Mouse (Mus musculus) intestine, embryonic 15.5 days (tissue): Measurements from ENCODE around the gene Zfp839. TPM values are rescaled to one million over a fixed set of nuclear protein-coding genes. Genes with fewer than 3 reads are reported as not detected.
A peak's percentile ranks its signal among the peaks of the same experiment; 100 is the strongest.

Experiments
- ATAC-seq: fragments of 200-750 bp; cut with Nextera tagmentation; 2 replicates; pipeline ENCODE4 v1.8.0; 2017; ENCODE audit warnings: moderate TSS enrichment, moderate library complexity
- H3K27ac ChIP-seq: fragments of 300-500 bp; sonication (generic); 2 replicates; pipeline ENCODE4 v1.5.1; 2015; ENCODE audit warnings: mild to moderate bottlenecking, inconsistent platforms
- H3K27me3 ChIP-seq: fragments of 300-500 bp; sonication (generic); replicated peaks from 2 replicates; pipeline ENCODE4 v1.6.1; 2015; ENCODE audit warnings: inconsistent platforms
- H3K36me3 ChIP-seq: fragments of 300-500 bp; sonication (generic); 2 replicates; pipeline ENCODE4 v1.6.1; 2015; ENCODE audit warnings: inconsistent platforms
- H3K4me1 ChIP-seq: fragments of 300-500 bp; sonication (generic); replicated peaks from 2 replicates; pipeline ENCODE4 v1.6.1; 2015; ENCODE audit warnings: inconsistent platforms
- H3K4me2 ChIP-seq: fragments of 300-500 bp; sonication (generic); replicated peaks from 2 replicates; pipeline ENCODE4 v1.6.1; 2015; ENCODE audit warnings: mild to moderate bottlenecking, inconsistent platforms
- H3K4me3 ChIP-seq: fragments of 300-500 bp; sonication (generic); replicated peaks from 2 replicates; pipeline ENCODE4 v1.5.1; 2015; ENCODE audit warnings: inconsistent platforms
- H3K9ac ChIP-seq: fragments of 300-500 bp; sonication (generic); 2 replicates; pipeline ENCODE4 v1.6.1; 2015; ENCODE audit warnings: inconsistent platforms
- H3K9me3 ChIP-seq: fragments of 300-500 bp; sonication (generic); 2 replicates; pipeline ENCODE4 v1.6.1; 2016; ENCODE audit warnings: inconsistent platforms
- WGBS: fragments of 180-500 bp; shearing (Covaris S2); methylation state at CpG from one replicate; pipeline ENCODE4 v1.1.7; 2015; 5-methylcytosine and 5-hydroxymethylcytosine counted together
- polyA plus RNA-seq: library from polyadenylated mRNA; unstranded; fragments of >200 nt; fragmentation: Nextera tagmentation; extraction: Ambion mirVana; gene quantifications from 2 replicates; pipeline ENCODE4 v1.2.1, GENCODE M21; 2015

Gene Zfp839
- polyA plus RNA-seq, 1 experiment from 2014 or later = 4.5 TPM

DNA sequence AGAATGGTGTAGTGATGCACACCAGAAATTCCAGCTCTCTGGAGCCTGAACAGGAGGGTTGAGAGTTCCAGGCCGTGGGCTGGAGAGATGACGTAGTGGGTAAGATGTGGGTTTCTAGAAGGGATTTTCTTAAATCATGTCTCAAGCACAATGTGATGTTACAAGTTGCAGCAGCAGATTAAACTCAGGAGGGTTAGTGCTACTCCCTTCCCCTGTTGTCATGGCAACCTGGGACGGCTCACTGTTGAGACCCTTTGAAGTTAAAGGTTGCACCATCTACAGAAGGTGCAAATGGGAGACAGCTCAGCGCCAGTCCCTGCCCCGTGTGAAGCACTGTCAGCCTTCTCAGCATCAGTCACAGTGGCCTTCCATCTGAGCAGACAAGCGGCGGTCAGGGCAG is 11.2 kb downstream of the Zfp839 start:
- no peak overlapping the region for H3K4me2 ChIP-seq
- peaks cover 21% of the 10 kb centered on the region; the same call in 1 of the 2 replicates for H3K36me3 ChIP-seq
- no peaks in the 10 kb centered on the region for H3K9me3 ChIP-seq
- no peak for ATAC-seq
- H3K4me3 ChIP-seq = no peak overlapping the region
- no peaks in the 10 kb centered on the region for H3K4me1 ChIP-seq
- no peak overlapping the region for H3K27ac ChIP-seq
- 48% methylated on average over 7 of the region's 7 CpGs for WGBS
- H3K27me3 ChIP-seq = no peaks in the 10 kb centered on the region
- no peak overlapping the region for H3K9ac ChIP-seq

GRCm38 (mm10) chr12:110864008-110864407 is 14.0 kb downstream of the Zfp839 start:
- H3K27me3 ChIP-seq = no peaks in the 10 kb centered on the region
- ATAC-seq = no peak
- H3K4me3 ChIP-seq = no peak overlapping the region
- no peak overlapping the region for H3K27ac ChIP-seq
- H3K36me3 ChIP-seq = peaks cover 33% of the 10 kb centered on the region
- no peak overlapping the region for H3K4me2 ChIP-seq
- H3K4me1 ChIP-seq = no peaks in the 10 kb centered on the region
- no peaks in the 10 kb centered on the region for H3K9me3 ChIP-seq
- 93% methylated on average over 6 of the region's 6 CpGs for WGBS
- no peak overlapping the region for H3K9ac ChIP-seq

DNA sequence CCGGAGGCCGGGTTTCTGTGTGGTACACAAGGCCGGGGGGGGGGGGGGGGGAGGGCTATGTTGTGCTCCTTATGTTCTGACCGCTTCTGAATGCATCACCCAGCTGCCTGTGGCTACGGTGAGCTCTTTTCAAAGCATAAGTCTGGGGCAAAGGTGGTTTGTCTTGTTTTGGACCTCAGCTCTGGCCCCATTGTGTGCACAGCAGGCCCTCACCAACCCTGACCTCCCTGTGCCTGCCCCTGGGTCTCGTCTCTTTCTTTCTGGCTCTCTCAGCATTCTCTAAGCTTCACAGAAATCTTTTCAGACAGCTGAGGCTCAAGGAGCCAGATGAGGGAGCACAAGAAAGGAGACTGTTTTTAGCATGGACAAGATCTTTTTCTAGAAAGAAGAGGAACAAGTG is 15.5 kb downstream of the Zfp839 start:
- Histone ChIP-seq H3K9ac (no peak overlapping the region), H3K4me3 (no peak overlapping the region), H3K9me3 (no peaks in the 10 kb centered on the region), H3K4me2 (no peak overlapping the region), H3K4me1 (no peaks in the 10 kb centered on the region), H3K27me3 (no peaks in the 10 kb centered on the region), H3K27ac (no peak overlapping the region), H3K36me3 (peaks cover 33% of the 10 kb centered on the region)
- WGBS = 77% methylated on average over 6 of the region's 6 CpGs
- ATAC-seq = no peak

DNA sequence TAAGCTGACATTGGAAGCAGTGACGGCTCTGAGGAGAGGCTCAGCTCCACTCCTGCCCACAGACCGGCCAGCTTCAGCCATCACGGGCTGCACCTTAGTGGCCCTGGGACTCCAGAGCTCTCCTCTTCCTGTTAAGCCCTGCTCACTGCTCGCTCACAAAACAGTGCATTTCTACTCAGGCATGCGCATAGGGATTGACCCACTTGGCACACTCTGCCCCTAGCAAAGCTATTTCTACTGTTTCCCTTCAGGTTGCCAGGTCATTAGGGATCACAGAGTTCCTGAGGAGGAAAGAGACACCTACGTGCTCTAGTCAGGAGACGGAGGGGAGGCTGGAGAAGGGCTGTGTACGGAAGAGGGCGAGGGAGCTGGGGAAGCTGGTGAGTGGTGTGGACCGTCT is 15.9 kb downstream of the Zfp839 start:
- no peaks in the 10 kb centered on the region for H3K27me3 ChIP-seq
- no peak for ATAC-seq
- H3K4me1 ChIP-seq = no peaks in the 10 kb centered on the region
- H3K9me3 ChIP-seq = no peaks in the 10 kb centered on the region
- peaks cover 30% of the 10 kb centered on the region for H3K36me3 ChIP-seq
- no peak overlapping the region for H3K4me2 ChIP-seq
- no peak overlapping the region for H3K4me3 ChIP-seq
- 91% methylated on average over 10 of the region's 10 CpGs for WGBS
- no peak overlapping the region for H3K9ac ChIP-seq
- no peak overlapping the region for H3K27ac ChIP-seq

DNA sequence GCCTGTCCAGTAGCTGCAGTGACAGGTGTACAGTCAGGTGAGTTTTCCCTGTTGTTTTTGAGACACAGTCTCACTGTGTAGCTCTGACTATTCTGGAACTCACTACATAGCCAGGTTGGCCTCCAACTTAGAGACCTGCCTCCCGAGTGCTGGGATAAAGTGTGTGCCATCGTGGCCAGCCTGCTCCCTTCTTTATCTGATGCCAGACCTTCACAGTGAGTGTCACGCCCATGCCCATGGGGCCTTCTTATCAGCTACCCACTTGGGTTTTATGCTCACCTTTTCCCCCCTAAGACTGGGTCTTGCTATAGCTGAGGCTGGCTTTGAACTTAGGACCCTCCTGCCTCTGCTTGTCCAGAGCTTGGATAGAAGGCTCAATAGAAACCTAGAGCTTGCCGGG is 20.1 kb downstream of the Zfp839 start:
- Histone ChIP-seq H3K27me3 (no peaks in the 10 kb centered on the region), H3K27ac (no peak overlapping the region), H3K9me3 (no peaks in the 10 kb centered on the region), H3K9ac (no peak overlapping the region), H3K4me1 (no peaks in the 10 kb centered on the region), H3K4me2 (no peak overlapping the region), H3K4me3 (no peak overlapping the region), H3K36me3 (peaks cover 15% of the 10 kb centered on the region)
- WGBS = 76% methylated on average over 4 of the region's 4 CpGs
- ATAC-seq = peak; percentile 4; the same call in 1 of the 2 replicates

GRCm38 (mm10) chr12:110871247-110871646 is 21.2 kb downstream of the Zfp839 start:
- 79% methylated on average over 5 of the region's 5 CpGs for whole genome bisulfite sequencing
- no peak overlapping the region for H3K27ac ChIP-seq

DNA sequence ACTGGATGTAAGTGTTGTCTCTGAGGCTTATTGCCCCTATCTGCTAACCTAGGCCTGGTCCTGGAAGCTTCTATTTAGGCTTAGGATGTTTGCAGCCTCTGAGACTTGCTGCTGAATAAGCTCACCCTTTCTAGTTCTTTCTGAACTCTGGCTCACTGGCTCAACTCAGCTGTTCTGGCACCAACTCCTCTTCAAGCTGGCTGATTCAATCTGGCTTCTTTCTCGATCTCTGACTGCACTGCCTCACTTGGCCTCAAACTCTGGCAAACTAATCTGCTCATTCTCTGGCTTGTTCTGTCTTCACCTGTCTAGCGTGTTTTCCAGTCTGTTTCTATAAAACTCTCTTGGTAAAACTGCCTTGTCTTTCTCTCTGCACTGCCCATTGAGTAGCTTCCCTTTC is 25.3 kb downstream of the Zfp839 start:
- H3K9me3 ChIP-seq = no peaks in the 10 kb centered on the region
- 95% methylated on average over 2 of the region's 2 CpGs for WGBS
- H3K27me3 ChIP-seq = no peaks in the 10 kb centered on the region
- no peak overlapping the region for H3K4me3 ChIP-seq
- no peak overlapping the region for H3K27ac ChIP-seq
- no peak for ATAC-seq
- peaks cover 28% of the 10 kb centered on the region for H3K36me3 ChIP-seq
- H3K4me1 ChIP-seq = no peaks in the 10 kb centered on the region
- no peak overlapping the region for H3K4me2 ChIP-seq
- no peak overlapping the region for H3K9ac ChIP-seq

More at GRCm38 (mm10) chr12:110871247-110871646, 21.2 kb downstream of the Zfp839 start:
- H3K4me1 ChIP-seq = no peaks in the 10 kb centered on the region
- no peak overlapping the region for H3K9ac ChIP-seq
- H3K9me3 ChIP-seq = no peaks in the 10 kb centered on the region
- no peak for ATAC-seq
- H3K27me3 ChIP-seq = no peaks in the 10 kb centered on the region
- no peak overlapping the region for H3K4me2 ChIP-seq
- no peak overlapping the region for H3K4me3 ChIP-seq
- peaks cover 21% of the 10 kb centered on the region for H3K36me3 ChIP-seq

DNA sequence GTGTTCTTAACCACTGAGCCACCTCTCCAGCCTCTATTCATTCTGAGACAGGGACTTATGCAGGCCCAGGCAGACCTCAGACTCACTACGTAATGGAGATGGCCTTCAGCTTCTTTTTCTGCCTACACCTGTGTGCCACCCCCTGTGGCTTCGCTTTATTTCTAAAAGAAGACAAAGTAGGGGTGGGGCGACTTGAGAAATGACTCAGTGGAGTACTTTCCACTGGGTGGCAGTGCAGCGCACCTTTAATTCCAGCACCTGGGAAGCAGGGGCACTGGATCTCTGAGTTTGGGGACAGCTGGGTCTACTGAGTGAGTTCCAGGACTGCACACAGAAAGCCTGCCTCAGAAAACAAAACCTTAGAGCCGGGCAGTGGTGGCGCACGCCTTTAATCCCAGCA is 32.2 kb downstream of the Zfp839 start:
- Histone ChIP-seq H3K9me3 (no peaks in the 10 kb centered on the region), H3K4me1 (no peaks in the 10 kb centered on the region), H3K27ac (no peak overlapping the region), H3K36me3 (peaks cover 22% of the 10 kb centered on the region), H3K4me3 (no peak overlapping the region), H3K9ac (no peak overlapping the region), H3K4me2 (no peak overlapping the region), H3K27me3 (no peaks in the 10 kb centered on the region)
- no peak for ATAC-seq
- WGBS = 88% methylated on average over 7 of the region's 7 CpGs

- H3K4me2 ChIP-seq = no peak overlapping the region
- H3K36me3 ChIP-seq = peaks cover 3% of the 10 kb centered on the region; the same call in 1 of the 2 replicates
- ATAC-seq = no peak
- peaks cover 12% of the 10 kb centered on the region; the same call in 1 of the 2 replicates for H3K4me1 ChIP-seq
- no peak overlapping the region for H3K4me3 ChIP-seq
- H3K27me3 ChIP-seq = no peaks in the 10 kb centered on the region
- H3K9ac ChIP-seq = no peak overlapping the region
- no peaks in the 10 kb centered on the region for H3K9me3 ChIP-seq
- 93% methylated on average over 2 of the region's 2 CpGs for WGBS
- no peak overlapping the region for H3K27ac ChIP-seq
Measured at GRCm38 (mm10) chr12:110885251-110885650, 35.2 kb downstream of the Zfp839 start.

DNA sequence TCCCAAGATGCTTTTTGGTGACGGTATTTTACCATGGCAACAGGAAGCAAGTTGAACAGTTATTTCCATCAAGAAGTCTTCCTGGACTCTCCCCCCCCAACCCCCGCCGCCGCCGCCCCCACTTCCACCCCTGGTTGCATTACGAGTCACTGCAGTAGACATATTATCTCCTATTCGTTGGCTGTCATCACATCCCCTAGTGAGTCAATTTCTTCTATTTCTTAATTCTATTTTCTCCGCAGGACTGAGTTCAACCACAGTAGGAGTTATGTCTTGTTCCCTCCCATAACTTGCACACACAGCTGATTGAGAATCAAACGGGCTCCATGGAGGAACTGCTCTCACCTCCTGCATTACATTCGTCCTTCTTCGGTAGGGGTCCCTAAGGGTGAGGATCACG is 38.1 kb downstream of the Zfp839 start:
- ATAC-seq = no peak
- Histone ChIP-seq H3K9ac (peak overlapping the region; percentile 70), H3K9me3 (no peaks in the 10 kb centered on the region), H3K4me1 (peaks cover 13% of the 10 kb centered on the region; the same call in 1 of the 2 replicates), H3K27ac (no peak overlapping the region), H3K4me2 (peak overlapping the region; percentile 86), H3K27me3 (no peaks in the 10 kb centered on the region), H3K36me3 (no peaks in the 10 kb centered on the region), H3K4me3 (peak overlapping the region; percentile 90)
- 37% methylated on average over 12 of the region's 12 CpGs for whole genome bisulfite sequencing

DNA sequence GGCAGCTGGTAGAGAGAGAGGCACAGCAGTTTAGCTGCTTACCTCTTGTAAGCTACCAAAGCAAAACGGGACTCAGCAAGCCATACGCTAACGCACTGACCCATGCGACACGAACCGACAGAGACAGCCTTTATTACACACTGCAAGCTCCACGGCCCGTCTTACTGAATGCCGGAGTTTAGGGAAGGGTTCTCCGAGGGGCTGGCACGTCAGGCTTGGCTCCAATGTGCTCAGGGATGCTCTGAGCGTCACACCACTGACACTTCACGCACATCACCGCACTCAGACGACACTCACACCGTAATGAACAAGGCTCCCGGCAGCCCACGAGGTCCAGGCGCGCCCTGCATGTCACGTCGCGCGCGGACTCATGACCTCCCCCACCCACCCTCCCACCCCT is 38.6 kb downstream of the Zfp839 start:
- H3K27ac ChIP-seq = no peak overlapping the region
- peak overlapping the region; percentile 70 for H3K9ac ChIP-seq
- no peaks in the 10 kb centered on the region for H3K36me3 ChIP-seq
- no peak; the same call in 1 of the 2 replicates for ATAC-seq
- WGBS = under 1% methylated on average over 25 of the region's 25 CpGs
- no peaks in the 10 kb centered on the region for H3K27me3 ChIP-seq
- peak overlapping the region; percentile 90 for H3K4me3 ChIP-seq
- no peaks in the 10 kb centered on the region for H3K9me3 ChIP-seq
- peaks cover 13% of the 10 kb centered on the region; the same call in 1 of the 2 replicates for H3K4me1 ChIP-seq
- peak overlapping the region; percentile 86 for H3K4me2 ChIP-seq

DNA sequence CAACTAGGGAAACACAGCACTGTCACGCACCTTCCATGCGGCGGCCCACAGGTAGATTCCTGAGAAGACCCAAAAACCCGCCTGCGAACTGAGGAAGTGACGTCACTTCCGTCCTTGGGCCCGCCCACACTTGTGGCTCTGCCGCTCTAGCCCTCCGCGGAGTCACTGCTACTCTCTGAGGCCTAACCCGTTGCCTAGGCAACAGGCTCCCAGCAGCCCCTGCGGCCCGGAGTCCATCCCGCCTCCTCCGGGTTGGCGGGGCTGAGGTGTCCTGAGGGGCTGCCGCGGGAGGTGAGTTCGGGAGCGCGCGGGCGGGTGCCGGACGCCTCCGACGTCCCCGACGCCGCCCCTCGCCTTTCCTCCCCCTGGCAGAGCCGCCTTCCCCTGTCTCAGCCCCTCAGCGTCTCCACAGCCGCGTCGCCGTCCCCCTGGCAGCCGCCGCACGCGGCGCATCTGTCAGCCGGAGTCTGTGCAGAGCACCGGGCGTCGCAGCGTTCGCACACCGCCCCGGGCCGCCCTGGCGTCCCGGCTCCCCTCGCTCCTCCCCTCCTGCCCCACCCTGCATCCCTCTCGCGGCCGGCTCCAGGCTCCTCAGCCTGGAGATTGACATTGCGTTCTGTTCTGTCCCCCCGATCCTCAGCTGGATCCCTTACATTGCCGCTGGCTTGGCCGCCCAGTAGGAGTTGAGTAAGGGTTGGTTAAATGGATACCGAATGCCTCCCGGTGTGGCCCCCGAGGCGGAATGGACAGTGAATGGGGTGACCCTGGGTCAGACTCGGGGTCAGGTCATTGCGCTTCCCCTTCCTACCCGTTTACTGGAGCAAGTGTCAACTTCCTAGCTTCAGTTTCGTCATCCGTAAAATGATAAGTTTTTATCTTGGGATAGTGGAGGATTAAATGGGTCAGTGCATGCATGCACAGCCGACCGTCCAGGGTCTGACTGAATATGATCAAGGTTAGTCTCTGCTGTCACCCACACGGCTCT is 39.3 kb downstream of the Zfp839 start, which contains the start of the genes Cinp and Tecpr2:
Gene Cinp, minus strand, starts transcription at position 110 of the 985 bp plus-strand sequence.
Gene Tecpr2, plus strand, starts transcription at position 229 of the 985 bp plus-strand sequence.
- H3K4me1 ChIP-seq = peaks cover 13% of the 10 kb centered on the region; the same call in 1 of the 2 replicates
- no peaks in the 10 kb centered on the region for H3K27me3 ChIP-seq
- H3K27ac ChIP-seq = peak within 1 kb of the TSS; percentile 90
- peak within 1 kb of the TSS; percentile 72 for H3K9ac ChIP-seq
- H3K4me2 ChIP-seq = peak within 1 kb of the TSS; percentile 86
- under 1% methylated on average over 72 of the region's 74 CpGs for whole genome bisulfite sequencing
- no peaks in the 10 kb centered on the region for H3K9me3 ChIP-seq
- ATAC-seq = peak; percentile 100
- no peaks in the 10 kb centered on the region for H3K36me3 ChIP-seq
- H3K4me3 ChIP-seq = peak within 1 kb of the TSS; percentile 90
